Mouse (Mus musculus) heart, adult 18-20 months (tissue): ENCODE measurements around the gene Irak2. TPM values are rescaled to one million over a fixed set of nuclear protein-coding genes. Genes with fewer than 3 reads are reported as not detected.
"Not testable (repeated sequence)": the region's sequence is repeated elsewhere in the genome, so short reads cannot be mapped to it uniquely, and the experiment has no call there.

ENCODE experiments used
- DNase-seq, 2 experiments: peaks; one replicate each; pipeline ENCODE4 v3.0.0; 2021 to 2022; ENCODE audit warnings: mixed read lengths in 1 of 2
- microRNA-seq, 2 experiments: library from miRNA; unstranded; fragments of <30 nt; microRNA quantifications; one replicate each; pipeline ENCODE4 v1.2.0; 2022
- total RNA-seq, 2 experiments: library from RNA; stranded (reverse); gene quantifications; 2 replicates each; pipeline ENCODE4 v1.2.3; 2021

The Irak2 gene
- total RNA-seq, 2 experiments from 2014 or later, result 14.2 to 17.8 TPM

- peak; percentile 45 to 56 for DNase-seq
Observed at GRCm38 (mm10) chr6:113697222-113698205, 59.2 kb downstream of the Irak2 start.

DNA sequence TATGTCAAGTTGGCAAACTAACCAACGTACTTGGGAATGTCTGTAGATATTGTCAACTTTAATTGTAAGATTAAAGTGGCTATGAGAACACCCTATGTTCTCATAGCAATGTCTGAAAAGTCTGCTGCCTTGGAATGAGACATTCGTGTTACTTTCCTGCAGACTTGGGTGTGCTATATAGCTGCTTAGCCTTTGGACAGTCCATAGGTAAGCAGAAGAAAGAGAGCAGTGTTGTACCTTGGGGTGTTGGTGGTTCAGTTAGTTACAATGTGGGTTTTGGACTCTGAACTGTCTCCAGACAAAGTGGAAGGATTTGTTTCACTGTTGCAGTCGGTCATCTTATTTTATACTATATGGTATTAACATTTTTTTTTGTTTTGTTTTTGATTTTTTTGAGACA, 74.5 kb downstream of the Irak2 start:
- DNase-seq, result no peak

- not testable (repeated sequence) for DNase-seq
Observed at GRCm38 (mm10) chr6:113713389-113713788, 75.1 kb downstream of the Irak2 start.

GRCm38 (mm10) chr6:113714276-113714675, 76.0 kb downstream of the Irak2 start:
- peak in 1 of 2 experiments; percentile 22 for DNase-seq

- DNase-seq, result no peak
Observed at GRCm38 (mm10) chr6:113714797-113715196, 76.5 kb downstream of the Irak2 start.

DNA sequence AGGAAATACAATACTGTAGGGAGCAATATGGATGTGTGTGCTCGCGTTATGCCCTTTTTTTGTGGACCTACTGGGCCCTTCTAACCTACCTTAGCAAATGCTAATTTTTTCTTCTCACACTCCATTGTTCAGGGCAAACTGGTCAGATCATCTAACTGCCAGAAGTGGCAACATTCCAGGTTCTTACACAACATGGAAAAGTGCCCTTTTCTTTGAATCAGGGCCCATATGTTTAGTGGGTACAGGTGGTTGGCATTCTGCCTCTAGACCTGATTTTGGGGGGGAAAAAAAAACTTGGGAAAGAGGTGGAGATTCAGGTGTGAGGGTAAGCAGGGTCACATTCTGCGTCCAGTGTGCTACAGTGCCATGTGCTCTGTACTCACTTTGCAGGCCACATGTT, 79.3 kb downstream of the Irak2 start:
- no peak for DNase-seq

GRCm38 (mm10) chr6:113719878-113720277, 81.6 kb downstream of the Irak2 start, which contains the start of gene Ghrl:
Gene Ghrl (minus strand): TSS chr6:113719880.
- no peak for DNase-seq

DNA sequence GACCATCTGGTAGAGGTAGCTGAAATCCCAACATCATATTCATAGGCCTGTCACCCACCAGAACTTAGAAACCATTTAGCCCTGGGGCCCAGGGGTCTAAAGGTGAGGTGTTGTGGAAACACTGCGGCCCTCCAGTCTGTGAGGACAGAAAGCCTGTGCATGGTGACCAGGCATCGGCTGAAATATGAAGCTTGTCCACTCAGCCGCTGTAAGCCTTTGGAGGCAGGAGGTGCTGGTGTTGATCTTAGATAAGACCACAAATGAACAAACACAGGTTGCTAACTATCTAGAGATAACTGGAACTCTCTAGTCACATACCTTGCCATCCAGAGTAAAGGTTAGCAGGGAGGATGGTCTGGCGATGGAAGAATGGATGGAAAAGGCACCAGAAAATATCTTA, 82.8 kb downstream of the Irak2 start:
- DNase-seq, result no peak

DNA sequence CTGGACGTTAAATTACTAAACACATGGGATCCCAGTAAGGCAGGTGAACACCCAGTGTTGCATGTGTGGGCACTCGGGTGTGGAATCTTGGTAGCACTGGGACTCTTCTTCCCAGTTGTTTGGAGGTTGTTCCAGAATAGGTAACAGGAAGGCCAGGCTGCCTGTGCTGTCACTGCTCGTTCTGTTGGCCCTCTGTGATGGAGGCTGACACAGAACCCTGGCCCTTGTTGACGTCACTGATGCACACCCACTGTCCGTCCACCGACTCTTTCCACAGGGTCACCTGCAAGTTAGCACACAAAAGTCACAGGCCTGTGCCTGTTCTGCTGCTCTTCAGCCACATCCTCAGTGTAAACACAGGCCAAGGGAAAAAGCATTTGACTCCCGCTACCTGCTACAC, 89.9 kb downstream of the Irak2 start:
- no peak for DNase-seq

GRCm38 (mm10) chr6:113731296-113731695, 93.0 kb downstream of the Irak2 start:
- no peak for DNase-seq

DNA sequence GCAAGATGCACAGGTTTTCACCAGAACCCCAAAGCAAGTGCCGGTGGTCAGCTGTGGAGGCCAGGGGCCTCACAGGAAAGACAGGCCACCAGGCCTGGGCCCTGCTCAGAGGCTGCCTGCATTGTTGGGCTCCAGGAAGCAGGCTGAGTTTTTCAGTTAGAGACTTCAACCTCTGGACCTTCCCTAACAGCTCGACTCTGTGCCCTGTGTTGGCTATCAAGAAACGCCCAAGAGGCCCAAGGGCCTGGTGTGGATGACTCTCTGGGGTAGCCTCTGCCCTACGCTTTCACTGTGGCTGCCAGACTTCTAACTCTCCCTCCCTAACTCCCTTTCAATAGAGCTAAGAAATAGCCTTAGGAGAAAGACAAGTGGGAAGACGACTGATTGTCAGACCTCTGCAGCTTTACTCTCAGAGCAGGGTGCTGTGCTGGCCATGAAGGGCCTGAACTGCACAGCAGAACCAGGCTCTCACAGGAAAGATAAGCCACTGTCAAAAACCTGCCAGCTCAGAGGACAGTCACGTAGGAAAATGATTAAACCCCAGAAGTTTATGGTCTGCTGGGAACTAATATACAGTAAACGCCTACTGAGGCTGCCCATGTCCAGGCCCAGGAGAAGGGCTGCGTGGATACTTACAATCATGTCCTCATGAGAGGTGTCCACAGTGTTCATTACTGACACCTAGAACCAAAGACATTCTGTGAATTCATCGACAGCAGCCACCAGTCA, 99.2 kb downstream of the Irak2 start:
- no peak for DNase-seq

DNA sequence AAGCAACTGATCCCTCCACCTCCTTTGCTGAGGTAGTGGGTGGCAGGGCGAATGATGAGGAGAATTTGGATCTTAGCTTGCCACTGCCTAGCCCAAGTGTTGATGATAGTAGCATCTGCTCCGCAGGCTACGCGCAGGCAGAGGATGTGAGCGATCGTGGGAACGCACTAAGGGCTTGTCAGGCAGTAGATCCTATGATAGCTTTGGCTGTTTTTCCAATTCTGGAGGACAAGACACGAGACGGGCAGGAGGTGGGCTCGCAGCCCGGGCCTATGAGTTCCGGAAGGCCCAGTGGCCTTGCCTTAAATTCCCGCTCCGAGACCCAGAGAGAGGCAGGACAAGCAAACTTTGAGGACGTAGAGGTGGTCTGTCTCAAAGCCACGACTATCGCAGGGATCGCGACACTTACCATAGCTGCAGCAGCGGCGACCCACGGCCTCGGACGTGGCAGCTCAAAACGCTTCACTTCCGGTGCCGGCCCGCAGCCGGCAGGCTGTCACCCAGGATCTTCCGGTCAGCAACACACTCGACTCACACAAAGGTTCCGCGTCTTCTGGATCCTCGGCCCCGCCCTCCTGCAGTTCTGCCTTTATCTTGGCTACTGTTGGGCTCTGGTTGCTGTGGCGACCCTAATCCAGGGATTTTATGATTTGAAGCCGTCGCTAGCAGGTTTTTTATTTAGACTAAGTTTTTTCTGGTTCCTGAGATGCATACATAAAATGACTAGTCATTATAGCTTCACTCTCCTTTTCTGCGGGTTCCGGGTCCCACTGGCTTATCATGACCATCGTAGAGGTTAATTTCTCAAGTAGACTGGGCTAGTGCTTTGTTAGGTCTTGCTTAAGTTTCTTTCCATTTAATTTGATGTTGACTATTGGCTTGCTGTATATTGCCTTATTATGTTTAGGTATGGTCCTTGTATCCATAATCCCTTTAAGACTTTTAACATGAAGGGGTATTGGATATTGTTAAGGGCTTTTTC, 102.3 kb downstream of the Irak2 start, which contains the start of gene Sec13:
TSS of gene Sec13 (minus strand) at position 508 of the 982 bp plus-strand sequence.
- peak; percentile 89 to 94 for DNase-seq

GRCm38 (mm10) chr6:113741425-113741824, 103.2 kb downstream of the Irak2 start:
- DNase-seq, result peak in 1 of 2 experiments; percentile 40

GRCm38 (mm10) chr6:113742321-113742720, 104.1 kb downstream of the Irak2 start:
- no peak for DNase-seq

DNA sequence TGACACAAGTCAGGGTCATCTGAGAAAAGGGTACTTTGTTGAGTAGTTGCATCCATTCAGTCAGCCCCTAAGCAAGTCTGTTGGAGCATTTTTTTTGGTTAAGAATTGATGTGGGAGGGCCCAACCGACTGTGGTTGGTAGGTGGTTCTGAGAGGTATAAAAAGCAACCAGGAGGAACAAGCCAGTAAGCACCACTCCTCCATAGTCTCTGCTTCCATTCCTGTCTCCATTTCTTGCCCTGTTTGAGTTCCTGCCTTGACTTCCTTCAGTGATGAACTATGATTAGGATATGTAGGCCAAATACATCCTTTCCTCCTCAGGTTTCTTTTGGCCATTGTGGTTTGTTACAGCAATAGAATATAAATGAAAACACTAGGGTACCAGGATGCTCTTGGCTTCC, 104.8 kb downstream of the Irak2 start:
- DNase-seq, result no peak

Small RNA genes lying within 50 kb of the gene (microRNA-seq; reads per million reads assigned to microRNA genes)
- gene Mir7042, result 1.1 to 1.9 reads per million in 2 experiments

Other genes starting within 250 kb of the Irak2 start
- gene Ttll3, start 249.2 kb upstream of the Irak2 start, total RNA-seq, result 1 to 10 TPM in 1 of 2 experiments, under 1 TPM in 1; 0.77 to 1.3 TPM
- gene Rpusd3, start 219.1 kb upstream of the Irak2 start, total RNA-seq, result 10 to 100 TPM; 11.3 to 13.0 TPM
- gene Cidec, start 202.7 kb upstream of the Irak2 start, total RNA-seq, result 10 to 100 TPM in 1 of 2 experiments, 1 to 10 TPM in 1; 6.7 to 53.2 TPM
- gene Jagn1, start 195.9 kb upstream of the Irak2 start, total RNA-seq, result 10 to 100 TPM; 20.8 to 22.8 TPM
- gene Il17re, start 180.0 kb upstream of the Irak2 start, total RNA-seq, result 1 to 10 TPM in 1 of 2 experiments, under 1 TPM in 1; 0.69 to 1.2 TPM
- 1 to 10 TPM; 6.3 to 7.2 TPM for gene Il17rc, start 167.0 kb upstream of the Irak2 start, total RNA-seq
- 10 to 100 TPM; 47.6 to 55.7 TPM for gene Creld1, start 155.2 kb upstream of the Irak2 start, total RNA-seq
- gene Prrt3, start 136.5 kb upstream of the Irak2 start, total RNA-seq, result not detected
- gene Emc3, start 106.8 kb upstream of the Irak2 start, total RNA-seq, result 10 to 100 TPM; 57.9 to 61.2 TPM
- gene Fancd2, start 106.8 kb upstream of the Irak2 start, total RNA-seq, result under 1 TPM; 0.10 to 0.33 TPM
- not detected for gene Fancd2os, start 37.8 kb upstream of the Irak2 start, total RNA-seq
- gene Brk1, start 33.7 kb upstream of the Irak2 start, total RNA-seq, result 10 to 100 TPM; 77.1 to 77.6 TPM
- 10 to 100 TPM in 1 of 2 experiments, 1 to 10 TPM in 1; 9.3 to 11.1 TPM for gene Vhl, start 14.5 kb upstream of the Irak2 start, total RNA-seq
- 10 to 100 TPM; 64.5 to 67.4 TPM for gene Tatdn2, start 58.6 kb downstream of the Irak2 start, total RNA-seq
- not detected for gene Ghrl, start 81.4 kb downstream of the Irak2 start, total RNA-seq
- gene Sec13, start 102.3 kb downstream of the Irak2 start, total RNA-seq, result 10 to 100 TPM; 63.7 to 64.6 TPM